Mouse (Mus musculus) heart, embryonic 16.5 days (tissue): ENCODE data around the gene Acvr1b. TPM values are rescaled to one million over a fixed set of nuclear protein-coding genes. Genes with fewer than 3 reads are reported as not detected.
A peak's percentile ranks its signal among the peaks of the same experiment; 100 is the strongest.

Source experiments
- ATAC-seq: fragments of 200-750 bp; cut with Nextera tagmentation; replicated peaks from 2 replicates; pipeline ENCODE4 v1.8.0; 2017; ENCODE audit warnings: moderate number of reproducible peaks; ENCODE audit not compliant: insufficient read depth, low FRiP score; ENCODE audit errors: extremely low read depth
- H3K27ac ChIP-seq: fragments of 300-500 bp; sonication (generic); 2 replicates; pipeline ENCODE4 v1.5.1; 2014; ENCODE audit warnings: mild to moderate bottlenecking, low read length, control low read depth, moderate library complexity
- H3K27me3 ChIP-seq: fragments of 300-500 bp; sonication (generic); 2 replicates; pipeline ENCODE4 v1.6.1; 2014; ENCODE audit warnings: low read length, mixed read lengths; ENCODE audit not compliant: control insufficient read depth, insufficient read depth
- H3K36me3 ChIP-seq: fragments of 300-500 bp; sonication (generic); 2 replicates; pipeline ENCODE4 v1.6.1; 2014; ENCODE audit not compliant: control insufficient read depth, insufficient read depth
- H3K4me1 ChIP-seq: fragments of 300-500 bp; sonication (generic); 2 replicates; pipeline ENCODE4 v1.6.1; 2014; ENCODE audit warnings: low read length, mixed read lengths; ENCODE audit not compliant: control insufficient read depth, insufficient read depth
- H3K4me2 ChIP-seq: fragments of 300-500 bp; sonication (generic); 2 replicates; pipeline ENCODE4 v1.6.1; 2014; ENCODE audit warnings: low read depth, mild to moderate bottlenecking, control low read depth, low read length
- H3K4me3 ChIP-seq: fragments of 300-500 bp; sonication (generic); 2 replicates; pipeline ENCODE4 v1.5.1; 2014; ENCODE audit warnings: mild to moderate bottlenecking, control low read depth, low read length
- H3K9ac ChIP-seq: fragments of 300-500 bp; sonication (generic); 2 replicates; pipeline ENCODE4 v1.6.1; 2014; ENCODE audit warnings: low read length, control low read depth
- H3K9me3 ChIP-seq: fragments of 300-500 bp; sonication (generic); replicated peaks from 2 replicates; pipeline ENCODE4 v1.6.1; 2016; ENCODE audit warnings: low read length; ENCODE audit not compliant: control insufficient read depth
- WGBS: fragments of 180-500 bp; shearing (Covaris S2); extraction: QIAGEN DNeasy Blood & Tissue Kit; methylation state at CpG from one replicate; pipeline ENCODE4 v1.1.7; 2014; 5-methylcytosine and 5-hydroxymethylcytosine counted together
- polyA plus RNA-seq: library from polyadenylated mRNA; unstranded; fragments of >200 nt; fragmentation: Nextera tagmentation; extraction: Ambion mirVana; gene quantifications from 2 replicates; pipeline ENCODE4 v1.2.1, GENCODE M21; 2015

Gene Acvr1b
- polyA plus RNA-seq, result 7.1 and 8.0 TPM in 2 replicates

GRCm38 (mm10) chr15:101173421-101174211, at the start of gene Acvr1b:
TSS of gene Acvr1b (plus strand) at chr15:101174067.
- Histone ChIP-seq H3K27ac (peak within 1 kb of the TSS; percentile 78), H3K4me2 (peak within 1 kb of the TSS; percentile 78), H3K36me3 (no peaks in the 10 kb centered on the region), H3K9me3 (no peaks in the 10 kb centered on the region), H3K27me3 (no peaks in the 10 kb centered on the region), H3K4me3 (peak within 1 kb of the TSS; percentile 79), H3K4me1 (peaks cover 37% of the 10 kb centered on the region), H3K9ac (peak within 1 kb of the TSS; percentile 96)
- ATAC-seq, result peak; percentile 91
- WGBS, result under 1% methylated on average over 52 of the region's 87 CpGs

GRCm38 (mm10) chr15:101125561-101125960, 48.3 kb upstream of the Acvr1b start:
- 78% methylated on average over 6 of the region's 6 CpGs for WGBS
- ATAC-seq, result no peak

GRCm38 (mm10) chr15:101126876-101127544, 46.9 kb upstream of the Acvr1b start:
- peaks cover 30% of the 10 kb centered on the region for H3K4me1 ChIP-seq
- H3K4me2 ChIP-seq, result no peak overlapping the region
- 0 out of 2 replicates have a peak, but pooled peaks cover 2% of the 10 kb centered on the region for H3K9me3 ChIP-seq
- peaks cover 31% of the 10 kb centered on the region for H3K27me3 ChIP-seq
- no peak overlapping the region for H3K9ac ChIP-seq
- peak; percentile 50 for ATAC-seq
- WGBS, result 60% methylated on average over 12 of the region's 12 CpGs
- no peak overlapping the region for H3K4me3 ChIP-seq
- H3K36me3 ChIP-seq, result no peaks in the 10 kb centered on the region
- H3K27ac ChIP-seq, result peak overlapping the region; percentile 59

More at GRCm38 (mm10) chr15:101125561-101125960, 48.3 kb upstream of the Acvr1b start:
- peaks cover 20% of the 10 kb centered on the region for H3K27me3 ChIP-seq
- H3K36me3 ChIP-seq, result no peaks in the 10 kb centered on the region
- H3K4me3 ChIP-seq, result no peak overlapping the region
- 0 out of 2 replicates have a peak, but pooled peaks cover 2% of the 10 kb centered on the region for H3K9me3 ChIP-seq
- H3K4me2 ChIP-seq, result no peak overlapping the region
- no peak overlapping the region for H3K9ac ChIP-seq
- peaks cover 19% of the 10 kb centered on the region for H3K4me1 ChIP-seq
- no peak overlapping the region for H3K27ac ChIP-seq

- Histone ChIP-seq H3K4me3 (peak within 1 kb of the TSS; percentile 65), H3K27ac (peak within 1 kb of the TSS; percentile 51), H3K36me3 (no peaks in the 10 kb centered on the region), H3K9ac (peak within 1 kb of the TSS; percentile 75), H3K9me3 (0 out of 2 replicates have a peak, but pooled peaks cover 2% of the 10 kb centered on the region), H3K4me1 (peaks cover 32% of the 10 kb centered on the region), H3K27me3 (peaks cover 33% of the 10 kb centered on the region), H3K4me2 (peak within 1 kb of the TSS; percentile 79)
- WGBS, result 4% methylated on average over 46 of the region's 46 CpGs
- ATAC-seq, result no peak
Observed at GRCm38 (mm10) chr15:101128181-101129089, 45.4 kb upstream of the Acvr1b start, which contains the start of gene Acvrl1. TSS of gene Acvrl1 (plus strand) at chr15:101128522.

- Histone ChIP-seq H3K4me1 (peaks cover 32% of the 10 kb centered on the region), H3K9ac (peak overlapping the region; percentile 75), H3K4me2 (peak overlapping the region; percentile 79), H3K36me3 (no peaks in the 10 kb centered on the region), H3K4me3 (peak overlapping the region; percentile 65), H3K27ac (no peak overlapping the region), H3K27me3 (peaks cover 33% of the 10 kb centered on the region), H3K9me3 (0 out of 2 replicates have a peak, but pooled peaks cover 2% of the 10 kb centered on the region)
- WGBS, result 21% methylated on average over 5 of the region's 5 CpGs
- ATAC-seq, result no peak
Observed at GRCm38 (mm10) chr15:101129412-101129811, 44.5 kb upstream of the Acvr1b start.

- no peaks in the 10 kb centered on the region for H3K36me3 ChIP-seq
- peak overlapping the region; percentile 40 for H3K4me2 ChIP-seq
- H3K4me1 ChIP-seq, result peaks cover 32% of the 10 kb centered on the region
- peaks cover 35% of the 10 kb centered on the region for H3K27me3 ChIP-seq
- no peaks in the 10 kb centered on the region for H3K9me3 ChIP-seq
- no peak overlapping the region for H3K9ac ChIP-seq
- ATAC-seq, result no peak
- 14% methylated on average over 11 of the region's 11 CpGs for WGBS
- H3K4me3 ChIP-seq, result no peak overlapping the region
- H3K27ac ChIP-seq, result no peak overlapping the region
Observed at GRCm38 (mm10) chr15:101131498-101131897, 42.4 kb upstream of the Acvr1b start.

GRCm38 (mm10) chr15:101132041-101132440, 41.8 kb upstream of the Acvr1b start:
- ATAC-seq, result no peak
- H3K4me3 ChIP-seq, result no peak overlapping the region
- WGBS, result 58% methylated on average over 6 of the region's 6 CpGs
- H3K36me3 ChIP-seq, result no peaks in the 10 kb centered on the region
- H3K4me1 ChIP-seq, result peaks cover 32% of the 10 kb centered on the region
- H3K9me3 ChIP-seq, result no peaks in the 10 kb centered on the region
- peaks cover 35% of the 10 kb centered on the region for H3K27me3 ChIP-seq
- H3K9ac ChIP-seq, result no peak overlapping the region
- H3K4me2 ChIP-seq, result peak overlapping the region; percentile 40
- H3K27ac ChIP-seq, result no peak overlapping the region

- WGBS, result 67% methylated on average over 6 of the region's 6 CpGs
- ATAC-seq, result no peak
- Histone ChIP-seq H3K9me3 (no peaks in the 10 kb centered on the region), H3K27me3 (peaks cover 30% of the 10 kb centered on the region), H3K36me3 (no peaks in the 10 kb centered on the region; the same call in 1 of the 2 replicates), H3K9ac (no peak overlapping the region), H3K4me2 (no peak overlapping the region), H3K4me1 (peaks cover 32% of the 10 kb centered on the region), H3K27ac (peak overlapping the region; percentile 33; the same call in 1 of the 2 replicates), H3K4me3 (no peak overlapping the region)
Observed at GRCm38 (mm10) chr15:101132761-101133160, 41.1 kb upstream of the Acvr1b start.
